Mouse (Mus musculus): Measurements from ENCODE around the gene Meiob. TPM values are rescaled to one million over a fixed set of nuclear protein-coding genes. Genes with fewer than 3 reads are reported as not detected.

Gene Meiob
- 0.30 and 0.56 TPM in 2 replicates for polyA plus RNA-seq (2015; fragmentation: Nextera tagmentation; extraction: Ambion mirVana)

- H3K36me3 ChIP-seq (ENCODE audit: control insufficient read depth, insufficient read depth) = no peaks in the 10 kb centered on the region
Measured at GRCm38 (mm10) chr17:24803952-24804951, at the start of gene Meiob. Gene Meiob (plus strand): TSS chr17:24804289.

DNA sequence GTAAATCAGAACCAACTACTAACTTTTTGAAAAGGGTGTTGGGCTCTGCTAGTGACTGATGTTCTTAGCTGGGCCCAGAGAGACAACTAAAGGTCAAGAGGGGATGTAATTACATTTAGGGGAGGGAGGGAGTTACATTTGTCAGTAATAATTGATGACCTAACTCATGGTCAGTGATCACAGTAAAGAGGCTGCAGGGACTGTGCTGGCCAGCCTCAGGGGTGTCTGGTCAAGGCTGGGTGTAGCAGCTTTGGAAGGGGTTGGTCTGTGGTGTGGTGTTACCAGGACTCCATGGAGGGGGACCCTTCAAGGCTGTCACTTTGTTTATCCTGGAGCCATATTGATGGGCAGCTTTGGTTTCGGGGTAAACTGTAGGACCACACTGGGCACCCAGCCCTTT lies 46.7 kb upstream of the Meiob start:
- Histone ChIP-seq H3K4me3 (ENCODE audit: low read depth, low read length) (no peak overlapping the region), H3K27ac (ENCODE audit: low read length) (no peak overlapping the region), H3K36me3 (ENCODE audit: control insufficient read depth, insufficient read depth) (no peaks in the 10 kb centered on the region), H3K9ac (ENCODE audit: low read depth, low read length) (no peak overlapping the region), H3K9me3 (replicated peaks; ENCODE audit: control insufficient read depth, low read length) (no peaks in the 10 kb centered on the region), H3K4me2 (ENCODE audit: low read depth, low read length) (no peak overlapping the region), H3K27me3 (ENCODE audit: control insufficient read depth, insufficient read depth, low read depth, low read length) (peaks cover 34% of the 10 kb centered on the region), H3K4me1 (ENCODE audit: control insufficient read depth, low read depth, low read length) (peaks cover 8% of the 10 kb centered on the region)
- 48% methylated on average over 1 of the region's 1 CpGs for WGBS (ENCODE audit: insufficient replicate concordance)
- no peak for ATAC-seq (ENCODE audit: low read depth)

More at GRCm38 (mm10) chr17:24803952-24804951, at the start of gene Meiob:
- Histone ChIP-seq H3K27me3 (ENCODE audit: control insufficient read depth, insufficient read depth, low read depth, low read length) (no peaks in the 10 kb centered on the region; the same call in 1 of the 2 replicates), H3K9me3 (replicated peaks; ENCODE audit: control insufficient read depth, low read length) (no peaks in the 10 kb centered on the region), H3K4me2 (ENCODE audit: low read depth, low read length) (peak within 1 kb of the TSS; percentile 91), H3K27ac (ENCODE audit: low read length) (peak within 1 kb of the TSS; percentile 26; the same call in 1 of the 2 replicates), H3K4me3 (ENCODE audit: low read depth, low read length) (peak within 1 kb of the TSS; percentile 83), H3K4me1 (ENCODE audit: control insufficient read depth, low read depth, low read length) (peaks cover 11% of the 10 kb centered on the region), H3K9ac (ENCODE audit: low read depth, low read length) (peak within 1 kb of the TSS; percentile 79)
- peak; percentile 92 for ATAC-seq (ENCODE audit: low read depth)
- WGBS (ENCODE audit: insufficient replicate concordance) = under 1% methylated on average over 71 of the region's 71 CpGs

- no peak overlapping the region for H3K9ac ChIP-seq (ENCODE audit: low read depth, low read length)
- ATAC-seq (ENCODE audit: low read depth) = no peak
- H3K4me1 ChIP-seq (ENCODE audit: control insufficient read depth, low read depth, low read length) = no peaks in the 10 kb centered on the region
- H3K4me3 ChIP-seq (ENCODE audit: low read depth, low read length) = no peak overlapping the region
- 38% methylated on average over 5 of the region's 5 CpGs for WGBS (ENCODE audit: insufficient replicate concordance)
- H3K27ac ChIP-seq (ENCODE audit: low read length) = no peak overlapping the region
- H3K4me2 ChIP-seq (ENCODE audit: low read depth, low read length) = no peak overlapping the region
- H3K36me3 ChIP-seq (ENCODE audit: control insufficient read depth, insufficient read depth) = no peaks in the 10 kb centered on the region
- no peaks in the 10 kb centered on the region for H3K9me3 ChIP-seq (replicated peaks; ENCODE audit: control insufficient read depth, low read length)
- peaks cover 9% of the 10 kb centered on the region for H3K27me3 ChIP-seq (ENCODE audit: control insufficient read depth, insufficient read depth, low read depth, low read length)
Measured at GRCm38 (mm10) chr17:24761121-24761520, 43.0 kb upstream of the Meiob start.

GRCm38 (mm10) chr17:24765016-24765905 lies 38.8 kb upstream of the Meiob start:
- 37% methylated on average over 21 of the region's 22 CpGs for WGBS (ENCODE audit: insufficient replicate concordance)

DNA sequence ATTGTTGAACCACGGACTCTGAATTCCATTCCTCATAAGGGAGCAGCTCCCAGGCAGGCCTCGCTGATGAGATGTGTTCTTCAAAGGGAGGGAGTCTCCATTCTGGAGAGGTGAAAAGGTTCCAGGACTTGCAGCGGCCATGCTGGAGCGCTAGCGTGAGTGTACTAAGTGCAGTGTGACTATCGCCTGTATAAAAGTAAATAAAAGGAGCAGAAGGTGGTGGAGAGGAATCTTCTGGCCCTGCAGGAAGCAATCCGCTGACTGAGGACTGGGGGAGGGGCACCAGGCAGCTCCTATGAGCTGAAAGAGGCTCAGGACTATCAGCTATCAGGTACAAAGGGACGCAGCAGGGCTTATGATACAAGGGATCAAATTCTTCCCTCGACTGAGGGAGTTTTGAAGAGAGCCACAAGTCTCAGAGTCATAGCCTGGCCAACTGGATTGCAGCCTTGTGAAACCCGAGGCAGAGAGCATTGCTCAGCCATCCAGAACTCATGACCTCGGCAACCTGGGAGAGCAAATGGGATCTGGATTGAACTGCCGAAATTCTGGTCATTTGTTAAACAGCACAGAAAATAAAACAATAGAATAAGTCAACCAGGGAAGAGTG lies 37.7 kb upstream of the Meiob start:
- H3K4me3 ChIP-seq (ENCODE audit: low read depth, low read length) = no peak overlapping the region
- no peaks in the 10 kb centered on the region for H3K36me3 ChIP-seq (ENCODE audit: control insufficient read depth, insufficient read depth)
- no peak for ATAC-seq (ENCODE audit: low read depth)
- H3K4me2 ChIP-seq (ENCODE audit: low read depth, low read length) = no peak overlapping the region
- H3K4me1 ChIP-seq (ENCODE audit: control insufficient read depth, low read depth, low read length) = peaks cover 2% of the 10 kb centered on the region; the same call in 1 of the 2 replicates
- no peak overlapping the region for H3K9ac ChIP-seq (ENCODE audit: low read depth, low read length)
- WGBS (ENCODE audit: insufficient replicate concordance) = 30% methylated on average over 12 of the region's 12 CpGs
- no peaks in the 10 kb centered on the region for H3K9me3 ChIP-seq (replicated peaks; ENCODE audit: control insufficient read depth, low read length)
- H3K27me3 ChIP-seq (ENCODE audit: control insufficient read depth, insufficient read depth, low read depth, low read length) = peaks cover 14% of the 10 kb centered on the region; the same call in 1 of the 2 replicates
- no peak overlapping the region for H3K27ac ChIP-seq (ENCODE audit: low read length)

More at GRCm38 (mm10) chr17:24765016-24765905, 38.8 kb upstream of the Meiob start:
- no peak for ATAC-seq (ENCODE audit: low read depth)
- Histone ChIP-seq H3K4me1 (ENCODE audit: control insufficient read depth, low read depth, low read length) (peaks cover 2% of the 10 kb centered on the region; the same call in 1 of the 2 replicates), H3K36me3 (ENCODE audit: control insufficient read depth, insufficient read depth) (no peaks in the 10 kb centered on the region), H3K9ac (ENCODE audit: low read depth, low read length) (no peak overlapping the region), H3K4me2 (ENCODE audit: low read depth, low read length) (no peak overlapping the region), H3K4me3 (ENCODE audit: low read depth, low read length) (no peak overlapping the region), H3K27ac (ENCODE audit: low read length) (no peak overlapping the region), H3K27me3 (ENCODE audit: control insufficient read depth, insufficient read depth, low read depth, low read length) (peaks cover 14% of the 10 kb centered on the region; the same call in 1 of the 2 replicates), H3K9me3 (replicated peaks; ENCODE audit: control insufficient read depth, low read length) (no peaks in the 10 kb centered on the region)

DNA sequence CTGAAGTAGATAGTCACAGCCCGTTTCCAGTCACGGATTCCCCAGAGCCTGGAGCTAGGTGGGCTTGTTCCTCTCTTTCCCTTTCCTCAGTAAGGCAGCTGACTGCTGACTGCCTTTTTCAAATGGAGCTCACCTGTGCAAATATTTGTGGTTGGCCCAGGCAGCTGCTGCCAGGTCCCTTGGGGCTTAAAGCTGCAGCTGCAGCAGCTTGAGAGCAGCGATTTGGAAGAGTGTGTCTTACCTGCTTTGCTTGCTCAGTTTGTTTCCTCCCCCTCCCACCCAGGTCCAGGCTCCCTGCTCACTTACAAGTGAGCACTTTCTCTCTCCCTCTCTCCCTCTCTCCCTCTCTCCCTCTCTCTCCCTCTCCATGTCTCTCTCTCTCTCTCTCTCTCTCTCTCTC lies 34.9 kb upstream of the Meiob start:
- Histone ChIP-seq H3K36me3 (ENCODE audit: control insufficient read depth, insufficient read depth) (no peaks in the 10 kb centered on the region), H3K4me1 (ENCODE audit: control insufficient read depth, low read depth, low read length) (peaks cover 2% of the 10 kb centered on the region; the same call in 1 of the 2 replicates), H3K9me3 (replicated peaks; ENCODE audit: control insufficient read depth, low read length) (no peaks in the 10 kb centered on the region), H3K4me3 (ENCODE audit: low read depth, low read length) (no peak overlapping the region), H3K4me2 (ENCODE audit: low read depth, low read length) (no peak overlapping the region), H3K9ac (ENCODE audit: low read depth, low read length) (no peak overlapping the region), H3K27me3 (ENCODE audit: control insufficient read depth, insufficient read depth, low read depth, low read length) (peaks cover 14% of the 10 kb centered on the region; the same call in 1 of the 2 replicates), H3K27ac (ENCODE audit: low read length) (no peak overlapping the region)
- ATAC-seq (ENCODE audit: low read depth) = no peak
- 25% methylated on average over 3 of the region's 3 CpGs for WGBS (ENCODE audit: insufficient replicate concordance)

GRCm38 (mm10) chr17:24773241-24773640 lies 30.8 kb upstream of the Meiob start:
- WGBS (ENCODE audit: insufficient replicate concordance) = 76% methylated on average over 5 of the region's 5 CpGs
- Histone ChIP-seq H3K4me3 (ENCODE audit: low read depth, low read length) (no peak overlapping the region), H3K4me1 (ENCODE audit: control insufficient read depth, low read depth, low read length) (peaks cover 2% of the 10 kb centered on the region; the same call in 1 of the 2 replicates), H3K27ac (ENCODE audit: low read length) (no peak overlapping the region), H3K9ac (ENCODE audit: low read depth, low read length) (no peak overlapping the region), H3K9me3 (replicated peaks; ENCODE audit: control insufficient read depth, low read length) (no peaks in the 10 kb centered on the region), H3K36me3 (ENCODE audit: control insufficient read depth, insufficient read depth) (no peaks in the 10 kb centered on the region), H3K27me3 (ENCODE audit: control insufficient read depth, insufficient read depth, low read depth, low read length) (peaks cover 5% of the 10 kb centered on the region; the same call in 1 of the 2 replicates), H3K4me2 (ENCODE audit: low read depth, low read length) (no peak overlapping the region)
- ATAC-seq (ENCODE audit: low read depth) = no peak

- no peak overlapping the region for H3K9ac ChIP-seq (ENCODE audit: low read depth, low read length)
- no peak for ATAC-seq (ENCODE audit: low read depth)
- H3K4me3 ChIP-seq (ENCODE audit: low read depth, low read length) = no peak overlapping the region
- no peak overlapping the region for H3K27ac ChIP-seq (ENCODE audit: low read length)
- H3K9me3 ChIP-seq (replicated peaks; ENCODE audit: control insufficient read depth, low read length) = no peaks in the 10 kb centered on the region
- no peak overlapping the region for H3K4me2 ChIP-seq (ENCODE audit: low read depth, low read length)
- no peaks in the 10 kb centered on the region for H3K27me3 ChIP-seq (ENCODE audit: control insufficient read depth, insufficient read depth, low read depth, low read length)
- 65% methylated on average over 8 of the region's 8 CpGs for WGBS (ENCODE audit: insufficient replicate concordance)
- no peaks in the 10 kb centered on the region for H3K36me3 ChIP-seq (ENCODE audit: control insufficient read depth, insufficient read depth)
- H3K4me1 ChIP-seq (ENCODE audit: control insufficient read depth, low read depth, low read length) = no peaks in the 10 kb centered on the region
Measured at GRCm38 (mm10) chr17:24775173-24775572, 28.9 kb upstream of the Meiob start.
